Mouse (Mus musculus): ENCODE measurements around the gene Cyp1a1.

DNA sequence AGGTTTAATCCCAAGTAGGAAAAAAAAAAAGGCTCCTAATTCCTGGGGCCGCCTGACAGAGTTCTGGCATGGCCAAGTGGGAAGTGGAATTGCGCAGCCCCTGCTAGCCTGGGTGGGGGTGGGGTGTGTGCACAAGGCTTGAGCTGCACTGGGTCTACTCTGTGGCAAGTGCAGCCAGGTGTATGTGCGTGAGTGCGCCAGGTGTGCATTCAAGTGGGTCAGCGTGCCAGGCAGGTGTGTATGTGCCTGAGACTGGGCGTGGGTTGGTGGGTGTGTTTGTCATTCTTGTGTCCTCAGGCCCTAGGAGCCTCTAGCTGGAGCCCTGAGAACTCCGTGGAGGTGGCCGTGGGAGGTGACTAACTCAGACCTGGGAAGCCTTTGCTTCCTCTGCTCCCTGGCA, 21.2 kb upstream of the Cyp1a1 start:
- TF ChIP-seq CTCF (IDR thresholded peaks at IDR 0.05) (no peak), POLR2A (IDR thresholded peaks at IDR 0.05; ENCODE audit: insufficient read depth, low read depth, low read length) (no peak), EP300 (IDR thresholded peaks at IDR 0.05; ENCODE audit: insufficient read depth, low read depth, low read length) (no peak)
